Mouse (Mus musculus) thymus, adult 2 months (tissue): ENCODE measurements around the gene Psmc1.

Experiments
- CTCF ChIP-seq: fragments of 200-500 bp; IDR thresholded peaks from 2 replicates; pipeline ENCODE4 v1.5.1; 2012; ENCODE audit warnings: mild to moderate bottlenecking, control low read depth, low read length, moderate library complexity, borderline replicate concordance; ENCODE audit not compliant: control insufficient read depth, poor library complexity, insufficient read depth; ENCODE audit errors: extremely low read depth
- POLR2A ChIP-seq: fragments of 200-500 bp; IDR thresholded peaks from 2 replicates; pipeline ENCODE4 v1.6.1; 2012; ENCODE audit warnings: mild to moderate bottlenecking, low read length, control low read depth, moderate library complexity; ENCODE audit not compliant: control insufficient read depth, poor library complexity, insufficient read depth; ENCODE audit errors: extremely low read depth

- TF ChIP-seq POLR2A (no peak), CTCF (no peak)
Measured at GRCm38 (mm10) chr12:100127866-100128480, 18.0 kb downstream of the Psmc1 start.
